Mouse (Mus musculus) ES-Bruce4 (cell line): ENCODE results near the gene Rfx5.
"Not testable (repeated sequence)": the region's sequence is repeated elsewhere in the genome, so short reads cannot be mapped to it uniquely, and the experiment has no call there.

Experiments
- CTCF ChIP-seq: IDR thresholded peaks from one replicate; pipeline ENCODE4 v1.8.1; 2011; ENCODE audit warnings: low read depth, low read length
- POLR2A ChIP-seq: IDR thresholded peaks from one replicate; pipeline ENCODE4 v1.8.1; 2011; ENCODE audit warnings: low read length; ENCODE audit not compliant: insufficient read depth

DNA sequence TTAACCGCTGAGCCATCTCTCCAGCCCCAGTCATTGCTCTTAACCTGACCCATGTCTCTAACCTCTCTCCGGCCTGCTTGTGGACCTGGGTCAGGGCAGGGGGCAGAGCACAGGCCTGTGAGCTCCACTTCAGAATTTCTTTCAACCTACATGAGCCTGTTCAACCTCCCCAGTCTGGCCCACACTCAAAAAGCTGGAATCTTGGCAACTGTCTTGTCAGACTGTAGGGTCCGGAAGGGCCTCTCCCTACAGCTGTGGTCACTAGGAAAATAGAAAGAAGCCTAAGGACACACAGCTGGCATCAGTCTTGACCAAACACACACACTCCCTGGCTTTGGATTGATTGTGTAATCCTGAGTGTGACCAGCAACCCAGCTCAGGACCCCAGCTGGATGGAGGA, 18.5 kb upstream of the Rfx5 start:
- TF ChIP-seq CTCF, POLR2A: not testable (repeated sequence)
